Mouse (Mus musculus) testis, adult 2 months (tissue): ENCODE measurements at regions not wholly inside any gene's neighbourhood (a gene's known extent, or its start where the extent isn't known, plus 50 kb on each side); places are given as distances from the start of the nearest gene placed in this dataset.

ENCODE experiments used
- CTCF ChIP-seq: fragments of 200-500 bp; IDR thresholded peaks from 2 replicates; pipeline ENCODE4 v1.5.1; 2012; ENCODE audit warnings: low read depth, mild to moderate bottlenecking, inconsistent platforms, low read length, moderate library complexity; ENCODE audit not compliant: control insufficient read depth, insufficient read depth, insufficient replicate concordance
- POLR2A ChIP-seq: fragments of 200-500 bp; IDR thresholded peaks from 2 replicates; pipeline ENCODE4 v1.6.1; 2012; ENCODE audit warnings: low read depth, mild to moderate bottlenecking, inconsistent platforms, low read length, moderate library complexity; ENCODE audit not compliant: control insufficient read depth

GRCm38 (mm10) chr16:30818541-30819120 lies 219.1 kb downstream of the Fam43a start:
- TF ChIP-seq CTCF (no peak), POLR2A (no peak)
